Mouse (Mus musculus): ENCODE data around the gene Adgra1.

Gene Adgra1

GRCm38 (mm10) chr7:139834036-139834435 lies at the start of gene Adgra1:
TSS of gene Adgra1 (plus strand) at chr7:139834174.
- in situ Hi-C loops (cut with MboI; ENCODE audit: low sequenced_read_pairs) = no loop called here

GRCm38 (mm10) chr7:139787382-139787781 lies 46.6 kb upstream of the Adgra1 start:
- in situ Hi-C loops (cut with MboI; ENCODE audit: low sequenced_read_pairs) = no loop called here

DNA sequence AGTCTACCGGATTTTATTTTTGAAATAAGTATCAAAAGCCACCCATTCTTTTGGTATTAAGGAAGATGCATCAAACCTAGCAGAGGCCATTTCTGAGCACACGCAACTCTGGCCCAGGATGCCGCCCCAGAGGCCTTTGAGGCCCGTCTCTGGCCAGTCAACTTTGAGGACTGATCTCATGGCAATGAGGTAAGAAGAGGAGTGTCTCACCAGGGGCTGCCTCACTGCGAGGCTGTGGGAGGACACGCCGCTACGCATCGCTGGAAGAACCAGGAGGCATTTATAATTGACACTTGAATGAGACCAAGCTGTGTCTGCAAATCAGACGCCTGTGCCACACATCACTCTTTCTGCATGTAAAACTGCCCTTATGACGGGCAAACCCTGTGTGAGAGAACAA lies 45.0 kb upstream of the Adgra1 start:
- in situ Hi-C loops (cut with MboI; ENCODE audit: low sequenced_read_pairs) = no loop called here

GRCm38 (mm10) chr7:139789718-139790117 lies 44.3 kb upstream of the Adgra1 start:
- in situ Hi-C loops (cut with MboI; ENCODE audit: low sequenced_read_pairs) = no loop called here

GRCm38 (mm10) chr7:139791601-139792000 lies 42.4 kb upstream of the Adgra1 start:
- in situ Hi-C loops (cut with MboI; ENCODE audit: low sequenced_read_pairs) = no loop called here

- in situ Hi-C loops (cut with MboI; ENCODE audit: low sequenced_read_pairs) = no loop called here
These were observed 38.9 kb upstream of the Adgra1 start for GRCm38 (mm10) chr7:139795004-139795605.

- in situ Hi-C loops (cut with MboI; ENCODE audit: low sequenced_read_pairs) = no loop called here
These were observed 36.5 kb upstream of the Adgra1 start for GRCm38 (mm10) chr7:139797186-139798109.

DNA sequence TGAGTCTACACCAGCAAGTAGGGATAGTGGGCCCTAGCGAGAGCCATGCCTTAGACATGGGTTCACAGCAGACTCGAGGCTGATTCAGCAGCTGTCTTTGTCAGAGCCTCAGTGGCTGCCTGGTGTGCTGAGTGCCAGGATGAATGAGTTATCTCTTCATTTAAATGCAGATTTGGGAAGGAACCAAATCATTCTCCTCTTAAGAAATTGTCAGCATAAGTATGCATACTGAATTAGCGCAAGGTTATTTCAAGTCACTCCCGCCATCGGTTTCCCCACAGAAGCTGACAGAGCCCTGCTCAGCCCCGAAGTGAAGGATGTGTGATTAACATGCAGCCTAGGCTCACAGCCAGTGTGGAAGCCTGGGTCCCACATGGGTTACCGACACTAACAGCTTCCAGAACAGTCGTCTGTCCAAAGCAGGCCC lies 27.8 kb upstream of the Adgra1 start:
- in situ Hi-C loops (cut with MboI; ENCODE audit: low sequenced_read_pairs) = no loop called here

- in situ Hi-C loops (cut with MboI; ENCODE audit: low sequenced_read_pairs) = no loop called here
These were observed 23.9 kb upstream of the Adgra1 start for GRCm38 (mm10) chr7:139810036-139810435.

GRCm38 (mm10) chr7:139811706-139812105 lies 22.3 kb upstream of the Adgra1 start:
- in situ Hi-C loops (cut with MboI; ENCODE audit: low sequenced_read_pairs) = no loop called here

DNA sequence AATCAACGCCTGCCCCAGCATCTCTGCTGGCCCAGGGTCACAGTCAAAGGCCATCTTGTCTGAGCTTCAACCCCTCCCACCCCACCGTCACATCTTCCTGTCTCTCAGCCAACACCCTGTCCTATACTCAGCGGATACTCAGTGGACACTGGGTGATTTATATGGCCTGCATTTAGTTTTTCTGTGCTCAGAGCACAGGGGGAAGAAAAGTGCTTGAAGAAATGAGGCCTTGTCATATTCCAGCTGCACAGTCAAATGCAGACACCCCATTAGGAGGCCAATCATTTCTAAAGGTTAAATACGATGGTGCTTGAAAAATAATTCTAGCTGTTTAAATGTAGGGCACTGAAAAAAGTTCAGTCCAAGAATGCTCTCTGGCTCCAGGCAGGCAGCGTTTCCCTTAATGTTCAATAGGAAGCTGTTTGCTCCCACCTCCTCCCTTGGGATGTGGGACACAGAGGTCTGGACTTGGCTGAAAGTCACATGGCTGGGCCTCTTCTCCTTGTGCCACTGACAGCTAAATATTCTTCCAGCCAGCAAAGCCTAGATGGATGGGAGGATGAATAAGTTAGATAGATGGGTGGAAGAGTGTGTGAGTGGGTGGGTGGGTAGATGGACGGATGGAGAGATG lies 20.3 kb upstream of the Adgra1 start:
- in situ Hi-C loops (cut with MboI; ENCODE audit: low sequenced_read_pairs) = no loop called here

DNA sequence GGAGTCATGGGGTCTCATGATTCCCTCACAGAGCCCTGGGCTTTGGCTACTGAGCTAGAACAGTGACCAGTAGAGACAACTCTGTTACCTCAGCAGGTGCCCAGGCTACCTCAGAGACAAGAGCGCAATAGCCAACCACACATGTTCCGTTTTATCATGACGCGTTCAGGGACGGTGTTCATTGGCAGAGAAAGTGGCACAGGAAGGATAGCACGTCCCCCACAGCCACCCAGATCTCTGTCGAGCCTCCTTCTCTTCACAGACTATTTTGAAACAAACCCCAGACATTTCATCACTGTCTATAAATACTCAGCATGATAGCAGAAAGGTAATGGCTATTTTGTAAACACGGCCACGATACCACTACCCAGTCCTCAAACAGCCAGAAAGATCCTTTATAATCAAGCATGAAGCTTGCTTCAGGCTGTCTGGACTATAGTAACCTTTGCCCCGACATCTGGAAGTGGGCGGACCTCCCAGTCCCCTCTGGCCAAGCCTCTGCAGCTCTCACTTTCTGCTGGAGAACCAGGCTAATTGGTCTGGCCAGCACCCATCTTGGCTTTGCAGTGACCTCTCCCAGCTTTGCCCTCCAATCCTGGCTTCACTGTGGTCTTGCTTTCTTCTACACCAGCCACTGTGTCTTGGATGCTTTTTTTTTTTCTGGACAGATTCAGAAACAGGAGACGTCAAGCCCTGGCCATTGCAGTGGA lies 11.5 kb upstream of the Adgra1 start:
- in situ Hi-C loops (cut with MboI; ENCODE audit: low sequenced_read_pairs) = no loop called here

DNA sequence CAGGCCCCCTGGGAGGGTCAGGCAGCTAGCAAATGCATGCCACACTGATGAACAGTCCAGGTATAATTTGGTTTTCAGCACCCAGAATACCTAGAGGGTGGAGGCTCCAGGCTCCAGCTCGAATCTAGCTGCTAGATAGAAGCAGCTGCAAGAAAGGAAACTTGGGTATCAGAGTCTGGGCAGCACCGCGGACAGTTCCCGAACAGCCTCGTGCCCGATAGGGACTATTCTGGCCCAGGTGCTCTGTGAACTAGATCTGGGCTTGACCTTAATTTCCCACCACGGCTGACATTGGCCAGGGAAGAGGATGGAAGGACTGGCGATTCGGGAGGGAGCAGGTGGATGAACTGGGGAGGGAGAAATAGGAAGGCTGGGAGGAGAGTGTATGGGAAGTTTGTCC lies 6.3 kb upstream of the Adgra1 start:
- in situ Hi-C loops (cut with MboI; ENCODE audit: low sequenced_read_pairs) = no loop called here

DNA sequence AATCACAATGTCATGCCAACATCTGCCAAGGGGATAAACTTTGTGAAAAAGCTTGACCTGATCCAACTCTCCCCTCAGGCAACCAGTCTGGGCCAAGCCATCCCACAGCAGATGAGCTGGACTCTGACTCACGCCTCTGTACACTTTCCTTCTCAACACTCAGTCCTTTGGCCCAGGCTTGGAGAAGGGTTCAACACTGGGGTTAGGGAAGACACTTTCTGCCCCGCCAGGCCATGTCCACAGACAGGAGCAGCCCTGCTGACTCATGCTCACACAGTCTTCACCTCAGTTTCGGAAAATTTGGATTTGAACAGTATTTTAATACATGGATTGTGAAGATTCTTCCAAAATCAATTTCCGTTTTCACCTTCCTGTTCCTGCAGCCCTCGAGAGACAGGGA lies 442 bp upstream of the Adgra1 start:
- in situ Hi-C loops (cut with MboI; ENCODE audit: low sequenced_read_pairs) = no loop called here

GRCm38 (mm10) chr7:139835140-139836131 lies 1.5 kb downstream of the Adgra1 start:
- in situ Hi-C loops (cut with MboI; ENCODE audit: low sequenced_read_pairs) = no loop called here

- in situ Hi-C loops (cut with MboI; ENCODE audit: low sequenced_read_pairs) = no loop called here
These were observed 6.6 kb downstream of the Adgra1 start for GRCm38 (mm10) chr7:139840443-139841168.

DNA sequence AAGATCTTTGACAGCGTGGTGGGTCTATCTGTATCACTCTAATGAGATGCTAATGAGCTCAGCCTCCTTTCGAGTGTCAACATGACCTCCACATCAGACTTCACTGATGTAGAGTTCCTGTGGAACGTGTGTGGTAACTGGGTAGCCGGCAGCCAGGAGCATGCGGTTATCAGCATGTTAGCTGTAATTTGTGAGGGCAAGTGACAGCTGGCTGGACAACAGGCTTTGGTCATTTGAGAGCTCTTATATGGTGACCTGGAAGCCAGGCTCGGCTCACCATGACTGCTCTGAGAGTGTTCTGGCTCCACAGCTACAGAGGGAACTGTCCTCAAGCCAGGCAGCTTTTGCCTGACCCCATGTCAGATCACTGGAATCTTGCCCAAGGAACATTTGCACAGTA lies 8.4 kb downstream of the Adgra1 start:
- in situ Hi-C loops (cut with MboI; ENCODE audit: low sequenced_read_pairs) = no loop called here

DNA sequence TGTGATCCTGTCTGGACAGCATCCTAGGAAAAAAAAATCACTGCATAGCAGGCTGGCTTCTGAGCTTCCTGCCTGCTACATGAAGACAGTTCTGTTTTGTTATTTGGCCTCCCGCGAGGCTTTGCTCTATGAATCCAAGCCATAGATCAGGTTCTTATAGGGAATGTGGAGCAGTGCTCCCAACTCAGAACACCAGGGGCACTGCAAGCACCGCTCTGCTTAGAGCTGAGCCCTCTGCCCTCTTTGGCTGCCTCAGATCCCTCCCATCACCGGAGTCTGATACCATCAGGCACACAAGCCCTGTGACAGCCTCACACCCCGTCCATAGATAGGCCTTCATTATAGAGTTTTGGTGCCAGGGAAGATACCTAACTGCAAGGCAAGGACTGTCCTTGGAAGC lies 9.2 kb downstream of the Adgra1 start:
- in situ Hi-C loops (cut with MboI; ENCODE audit: low sequenced_read_pairs) = no loop called here

DNA sequence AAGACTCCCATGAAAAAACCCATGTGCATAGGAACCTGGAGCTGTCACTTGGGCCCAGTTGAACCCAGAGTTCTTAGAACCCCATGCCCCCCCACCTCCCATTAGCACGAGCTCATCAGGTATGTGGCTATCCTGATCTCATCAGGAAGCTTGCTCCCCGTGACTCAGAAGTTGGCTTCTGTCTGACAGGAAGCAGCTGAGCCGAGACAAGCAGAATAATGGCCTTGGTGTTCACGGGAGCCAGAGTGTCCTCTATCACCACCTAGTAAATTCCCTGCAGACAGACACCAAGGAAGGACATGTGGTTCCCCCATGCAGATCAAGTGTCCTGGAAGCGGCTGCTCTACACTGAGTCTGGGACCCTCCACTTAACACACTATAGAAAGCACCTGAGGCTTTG lies 9.8 kb downstream of the Adgra1 start:
- in situ Hi-C loops (cut with MboI; ENCODE audit: low sequenced_read_pairs) = no loop called here

Measured in CH12F3 (cell line).